Mouse (Mus musculus) mouse embryonic stem cell (cell line): ENCODE data around the gene Tbx2.

ENCODE experiments used
- in situ Hi-C, 2 experiments: fragments of 300-500 bp; cut with MboI; formaldehyde crosslinking; loops; 1 replicate in 1 of 2; 3 replicates in 1 of 2; pipeline ENCODE4 v1.14.3; 2019 to 2020; ENCODE audit warnings: low sequenced_read_pairs in 2 of 2, low pct_unique_long_range_greater_than_20kb in 1 of 2, mixed read lengths in 1 of 2; ENCODE audit not compliant: unreplicated experiment in 1 of 2

Tbx2 gene

GRCm38 (mm10) chr11:85820959-85821358, 11.4 kb upstream of the Tbx2 start:
- in situ Hi-C loops = loop anchor here in 1 of 2 experiments (25.0 kb wide), 1 partner anchor 434 kb away; no protein-coding TSS in a partner anchor

GRCm38 (mm10) chr11:85821659-85822058, 10.7 kb upstream of the Tbx2 start:
- in situ Hi-C loops = loop anchor here in 1 of 2 experiments (25.0 kb wide), 1 partner anchor 434 kb away; no protein-coding TSS in a partner anchor

GRCm38 (mm10) chr11:85823181-85823580, 9.2 kb upstream of the Tbx2 start:
- in situ Hi-C loops = loop anchor here in 1 of 2 experiments (25.0 kb wide), 1 partner anchor 436 kb away; no protein-coding TSS in a partner anchor

- in situ Hi-C loops = loop anchor here in 1 of 2 experiments (25.0 kb wide), 1 partner anchor 436 kb away; no protein-coding TSS in a partner anchor
Measured at GRCm38 (mm10) chr11:85823794-85824193, 8.6 kb upstream of the Tbx2 start.

DNA sequence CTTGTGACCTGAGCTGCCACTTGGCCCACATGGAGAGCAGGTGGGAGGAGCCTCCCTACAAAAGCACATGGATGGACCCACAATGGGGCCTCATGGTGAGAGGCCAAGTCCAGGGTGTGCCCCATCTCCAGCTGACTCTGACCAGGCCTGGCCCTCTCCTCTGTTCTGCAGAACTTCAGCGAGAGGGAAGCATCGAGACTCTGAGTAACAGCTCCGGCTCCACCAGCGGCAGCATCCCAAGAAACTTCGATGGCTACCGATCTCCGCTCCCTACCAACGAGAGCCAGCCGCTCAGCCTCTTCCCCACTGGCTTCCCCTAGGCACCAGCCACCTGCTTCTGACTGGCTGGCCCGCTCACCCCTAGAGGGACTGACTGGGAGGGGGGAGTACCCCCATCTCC, 7.3 kb upstream of the Tbx2 start:
- in situ Hi-C loops = loop anchor here in 1 of 2 experiments (5.0 to 25.0 kb wide), 2 partner anchors 118 to 438 kb away; no protein-coding TSS in a partner anchor

DNA sequence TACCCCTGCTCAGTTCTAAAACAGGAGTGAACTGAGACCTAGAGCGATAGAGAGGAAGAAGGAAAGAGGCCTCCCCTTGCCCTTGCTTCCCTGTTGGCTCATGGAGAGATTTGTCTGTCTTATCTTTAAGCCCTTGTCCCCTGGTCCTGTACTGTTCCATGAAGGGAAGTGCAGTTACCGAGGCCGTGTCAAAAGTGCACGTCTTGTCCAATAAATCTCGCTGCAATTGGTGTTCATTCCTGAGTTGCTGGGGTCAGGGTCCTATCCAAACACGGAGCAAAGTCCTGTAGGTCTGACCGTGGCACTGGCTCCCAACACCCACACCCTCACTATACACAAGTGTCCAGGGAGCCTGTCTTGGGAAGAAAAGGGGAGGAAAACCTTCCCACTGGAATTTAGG, 6.5 kb upstream of the Tbx2 start:
- in situ Hi-C loops = loop anchor here in 1 of 2 experiments (5.0 to 25.0 kb wide), 2 partner anchors 119 to 439 kb away; no protein-coding TSS in a partner anchor

GRCm38 (mm10) chr11:85827342-85827741, 5.0 kb upstream of the Tbx2 start:
- in situ Hi-C loops = loop anchor here in 1 of 2 experiments (5.0 to 25.0 kb wide), 2 partner anchors 120 to 440 kb away; no protein-coding TSS in a partner anchor

DNA sequence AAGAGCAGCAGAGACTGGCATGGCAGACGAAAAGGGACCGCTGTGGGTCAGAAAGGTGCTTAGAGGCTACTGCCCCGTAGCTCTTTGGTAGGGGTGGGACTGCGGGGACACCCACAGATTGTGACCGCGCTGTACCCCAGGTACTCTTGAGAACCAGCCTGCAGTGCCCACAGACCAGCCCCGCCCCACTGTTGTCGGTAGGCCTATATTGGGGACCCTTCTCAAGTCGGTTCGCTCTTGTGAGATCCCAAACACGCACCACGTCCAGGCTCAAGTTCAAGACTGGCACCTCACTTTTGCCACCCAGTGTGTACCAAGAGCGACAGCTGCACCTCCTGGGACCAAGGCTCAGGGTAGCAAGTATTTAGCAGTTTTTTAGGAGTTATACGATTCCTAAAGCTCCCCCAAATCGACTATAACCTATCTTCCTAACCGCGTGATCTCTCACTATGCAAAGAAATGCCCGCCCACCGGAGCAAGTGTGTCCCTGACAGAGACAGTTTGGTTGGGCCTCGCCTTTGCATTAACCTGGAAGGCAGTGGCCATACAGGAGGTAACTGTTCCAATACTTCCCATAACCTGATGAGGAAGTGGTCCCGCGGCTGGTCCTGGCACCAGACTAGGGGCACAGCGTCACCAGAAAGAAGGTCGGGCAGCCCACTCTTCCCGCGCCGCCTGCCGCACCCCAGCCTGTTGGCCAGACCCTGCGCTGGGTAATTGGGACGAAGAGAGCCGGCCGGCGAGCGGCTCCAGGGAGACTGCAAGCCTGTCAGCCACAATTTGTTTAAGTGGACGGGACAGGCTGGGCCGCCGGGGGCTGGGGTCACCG, 3.4 kb upstream of the Tbx2 start:
- in situ Hi-C loops = loop anchor here in 1 of 2 experiments (5.0 to 25.0 kb wide), 2 partner anchors 122 to 442 kb away; no protein-coding TSS in a partner anchor

GRCm38 (mm10) chr11:85829520-85830440, 2.6 kb upstream of the Tbx2 start:
- in situ Hi-C loops = loop anchor here (5.0 to 25.0 kb wide), 3 partner anchors 122 to 1305 kb away; partner anchors contain the start of gene Lhx1 (in 1 of the 2)

- in situ Hi-C loops = loop anchor here (10.0 to 25.0 kb wide), 2 partner anchors 444 to 1306 kb away; partner anchors contain the start of gene Lhx1 (in 1 of the 2)
Measured at GRCm38 (mm10) chr11:85830901-85831341, 1.4 kb upstream of the Tbx2 start.

DNA sequence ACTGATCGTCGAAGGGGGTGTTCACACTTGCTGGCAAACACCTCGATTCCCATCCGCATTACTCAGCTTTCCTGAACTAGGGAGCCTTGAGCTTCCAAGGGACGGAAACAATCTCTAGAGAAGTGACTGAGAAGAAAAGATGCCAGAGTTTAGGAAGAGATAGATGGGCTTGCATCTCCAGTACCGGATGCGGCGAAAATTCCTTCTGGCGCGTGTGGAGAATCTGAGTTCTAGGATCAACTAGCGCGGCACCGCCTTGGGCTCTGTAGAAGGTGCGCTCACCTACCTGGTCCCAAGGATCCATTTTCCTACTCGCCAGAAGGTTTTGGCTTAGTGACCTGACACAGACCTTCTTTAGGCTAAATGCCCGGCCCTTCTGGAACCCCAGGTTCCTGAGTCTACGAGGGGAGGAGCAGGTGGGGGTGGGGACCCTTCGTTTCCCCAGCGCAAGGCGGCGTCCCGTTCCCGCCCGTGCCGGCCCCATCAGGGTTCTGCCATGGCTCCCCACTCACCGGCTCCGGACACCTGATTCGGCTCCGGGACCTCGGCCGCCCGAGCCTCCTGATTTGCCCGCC, 608 bp upstream of the Tbx2 start:
- in situ Hi-C loops = loop anchor here (10.0 to 25.0 kb wide), 2 partner anchors 444 to 1307 kb away; partner anchors contain the start of gene Lhx1 (in 1 of the 2)

DNA sequence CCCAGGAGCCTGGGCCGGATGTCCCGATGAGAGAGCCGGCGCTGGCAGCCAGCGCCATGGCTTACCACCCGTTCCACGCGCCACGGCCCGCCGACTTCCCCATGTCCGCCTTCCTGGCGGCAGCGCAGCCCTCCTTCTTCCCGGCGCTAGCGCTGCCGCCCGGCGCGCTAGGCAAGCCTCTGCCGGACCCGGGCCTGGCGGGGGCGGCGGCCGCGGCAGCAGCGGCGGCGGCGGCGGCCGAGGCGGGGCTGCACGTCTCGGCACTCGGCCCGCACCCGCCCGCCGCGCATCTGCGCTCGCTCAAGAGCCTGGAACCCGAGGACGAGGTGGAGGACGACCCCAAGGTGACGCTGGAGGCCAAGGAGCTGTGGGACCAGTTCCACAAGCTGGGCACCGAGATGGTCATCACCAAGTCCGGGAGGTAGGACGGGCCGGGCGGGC, 750 bp downstream of the Tbx2 start:
- in situ Hi-C loops = loop anchor here (10.0 to 25.0 kb wide), 2 partner anchors 446 to 1308 kb away; partner anchors contain the start of gene Lhx1 (in 1 of the 2)

- in situ Hi-C loops = loop anchor here (10.0 to 25.0 kb wide), 2 partner anchors 447 to 1309 kb away; partner anchors contain the start of gene Lhx1 (in 1 of the 2)
Measured at GRCm38 (mm10) chr11:85833761-85834385, 1.5 kb downstream of the Tbx2 start.

DNA sequence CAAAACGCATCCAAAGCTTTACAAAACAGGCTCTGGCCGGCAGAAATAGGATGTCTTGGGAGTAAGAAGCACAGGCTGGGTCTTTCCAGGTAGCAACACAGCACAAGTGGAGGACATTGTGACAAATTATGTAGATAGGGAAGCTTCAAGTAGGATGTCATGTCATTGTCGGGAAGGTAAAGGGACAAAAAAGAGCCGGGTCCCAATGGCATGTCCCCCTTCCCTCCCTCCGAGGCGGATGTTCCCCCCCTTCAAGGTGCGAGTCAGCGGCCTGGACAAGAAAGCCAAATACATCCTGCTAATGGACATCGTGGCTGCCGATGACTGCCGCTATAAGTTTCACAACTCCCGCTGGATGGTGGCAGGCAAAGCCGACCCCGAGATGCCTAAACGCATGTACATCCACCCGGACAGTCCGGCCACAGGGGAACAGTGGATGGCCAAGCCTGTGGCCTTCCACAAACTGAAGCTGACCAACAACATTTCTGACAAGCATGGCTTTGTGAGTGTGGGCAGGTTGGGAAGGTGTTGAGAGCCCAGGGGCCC, 2.1 kb downstream of the Tbx2 start:
- in situ Hi-C loops = loop anchor here (10.0 to 25.0 kb wide), 2 partner anchors 447 to 1310 kb away; partner anchors contain the start of gene Lhx1 (in 1 of the 2)

GRCm38 (mm10) chr11:85835001-85835752, 2.8 kb downstream of the Tbx2 start:
- in situ Hi-C loops = loop anchor here (5.0 to 25.0 kb wide), 4 partner anchors 57 to 1310 kb away; partner anchors contain the start of gene Lhx1 (in 1 of the 2)
